Mouse (Mus musculus) 3T3-L1 (cell line): ENCODE measurements around the gene Adam12.
A peak's percentile ranks its signal among the peaks of the same experiment; 100 is the strongest.

ENCODE experiments used
- DNase-seq: peaks from one replicate; pipeline ENCODE4 v3.0.0-alpha.2; 2015; ENCODE audit warnings: low read depth, low spot score

Gene Adam12

DNA sequence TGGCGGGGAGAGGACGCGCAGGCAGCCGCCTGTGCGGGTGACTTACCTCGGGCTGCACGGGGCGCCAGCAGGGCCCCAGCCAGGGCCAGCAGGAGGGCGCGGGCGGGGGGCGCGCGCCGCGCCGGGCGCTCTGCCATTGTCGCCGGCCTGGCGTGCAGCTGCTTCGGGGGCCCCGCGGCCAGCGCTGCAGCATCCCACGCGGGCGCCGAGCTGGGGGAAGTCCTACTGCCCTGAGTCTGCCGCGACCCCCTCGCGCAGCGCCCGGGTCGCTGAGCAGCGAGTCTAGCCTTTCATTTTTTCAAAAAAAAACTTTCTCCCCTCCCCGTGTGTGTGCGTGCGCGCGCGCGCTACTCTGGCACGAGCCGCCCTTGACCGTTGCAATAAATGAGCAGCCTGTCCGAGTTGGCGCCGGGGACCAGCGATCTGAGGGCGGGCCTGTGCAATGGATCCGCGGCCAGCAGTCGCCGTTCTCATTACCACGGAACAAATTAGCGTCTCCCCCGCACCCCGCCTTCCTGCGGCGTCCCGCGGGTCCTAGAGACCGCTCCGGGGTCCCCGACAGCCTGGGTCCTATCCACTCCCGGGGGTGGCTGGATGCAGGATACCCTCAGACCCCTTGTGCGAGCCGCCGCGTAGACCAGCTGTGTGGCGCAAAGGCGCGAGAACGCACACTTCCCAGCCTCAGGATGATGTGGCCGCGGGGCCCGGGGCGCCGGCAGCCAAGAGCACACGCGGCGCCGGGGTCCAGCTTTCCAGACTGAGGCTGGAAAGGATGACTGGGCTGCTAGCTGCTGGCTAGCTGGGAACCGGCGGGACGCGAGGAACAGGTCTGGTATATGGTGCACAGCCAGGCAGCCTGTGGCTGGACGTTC is 7.0 kb downstream of the Adam12 start:
- peak; percentile 48 for DNase-seq

DNA sequence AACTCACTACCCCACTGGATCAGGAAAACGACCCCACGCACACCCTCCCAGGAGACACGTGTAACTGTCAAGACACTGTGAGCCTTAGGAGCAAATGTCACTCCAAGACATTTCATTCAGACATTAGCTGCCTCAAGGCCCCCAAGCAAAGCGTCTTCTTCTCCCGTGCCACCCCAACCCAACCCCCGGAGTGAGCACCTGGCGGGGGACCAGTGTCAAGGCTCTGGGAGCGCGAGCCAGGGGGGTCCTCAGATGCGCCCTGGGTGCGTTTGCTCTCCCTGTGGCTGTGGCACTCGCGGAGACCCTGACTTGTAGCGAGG is 7.6 kb downstream of the Adam12 start:
- DNase-seq: no peak

DNA sequence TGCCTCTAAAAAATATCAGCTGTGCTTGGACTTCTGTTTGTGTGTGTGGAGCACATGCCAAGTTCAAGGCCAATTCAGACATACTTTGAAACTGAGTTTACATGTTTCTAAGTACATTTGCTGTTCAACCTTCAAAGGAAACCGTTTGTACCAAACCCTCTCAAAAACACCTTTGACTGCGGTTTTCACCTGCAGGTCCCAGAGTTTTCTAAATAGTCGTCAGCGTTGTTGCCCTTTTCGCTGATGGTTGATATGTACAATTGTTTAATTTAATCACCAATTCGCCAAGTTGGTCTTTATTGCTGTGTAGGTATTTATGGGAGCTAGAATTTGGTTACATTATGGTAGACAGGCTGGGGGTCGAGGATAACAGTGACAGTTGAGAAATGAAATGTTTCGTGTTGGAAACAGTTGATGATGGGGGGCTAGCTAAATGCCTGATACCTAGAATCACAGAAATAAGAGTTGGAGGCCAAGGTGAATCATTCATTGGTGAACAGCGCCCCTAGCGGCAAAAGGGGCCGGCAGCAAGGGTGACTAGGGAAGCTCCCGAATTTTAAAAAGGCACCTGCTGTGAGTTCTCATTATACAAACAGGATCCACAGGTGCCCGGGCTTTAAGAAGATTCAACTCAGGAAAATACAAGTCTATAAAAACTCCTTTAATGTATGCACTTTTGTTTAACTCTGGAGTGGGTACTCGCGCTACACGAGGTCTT is 8.3 kb downstream of the Adam12 start:
- DNase-seq: peak; percentile 83

DNA sequence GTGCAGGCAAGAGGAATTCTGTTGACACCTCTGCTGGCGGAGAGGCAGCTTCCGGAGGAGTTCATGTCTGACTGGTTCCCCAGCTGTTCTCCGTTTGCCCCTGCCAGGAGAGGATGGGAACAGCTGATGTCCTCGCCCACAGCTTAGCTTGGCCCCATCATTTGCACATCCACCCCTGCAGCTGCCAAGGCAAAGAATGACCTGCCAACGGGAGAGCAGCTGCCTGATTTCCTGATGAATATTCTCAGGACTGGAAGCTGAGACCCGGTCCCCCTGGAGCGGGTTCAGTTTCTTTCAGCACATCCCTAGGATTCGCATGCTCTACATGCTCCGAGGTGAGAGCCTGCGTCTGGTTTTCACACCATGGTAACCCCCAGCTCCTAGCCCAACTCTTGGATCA is 24.0 kb downstream of the Adam12 start:
- no peak for DNase-seq

DNA sequence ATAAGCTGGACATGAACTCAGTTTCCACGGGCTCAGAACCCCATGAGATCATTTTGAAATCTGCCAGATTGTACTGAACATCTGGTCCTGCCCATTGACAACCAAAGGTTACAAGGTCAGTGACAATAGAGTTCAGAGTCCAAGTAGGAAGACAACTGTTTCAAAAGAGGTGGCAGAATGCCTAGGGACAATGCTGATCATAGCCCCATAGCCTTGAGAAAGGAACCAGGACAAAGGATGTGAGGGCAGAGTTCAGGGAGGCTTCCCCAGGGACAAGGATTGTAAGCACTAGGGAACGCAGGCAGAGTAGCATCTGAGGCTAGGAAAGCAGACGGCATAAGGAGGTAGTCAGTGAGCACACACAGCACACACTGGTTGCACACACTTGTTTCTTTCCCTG is 38.9 kb downstream of the Adam12 start:
- DNase-seq: no peak

DNA sequence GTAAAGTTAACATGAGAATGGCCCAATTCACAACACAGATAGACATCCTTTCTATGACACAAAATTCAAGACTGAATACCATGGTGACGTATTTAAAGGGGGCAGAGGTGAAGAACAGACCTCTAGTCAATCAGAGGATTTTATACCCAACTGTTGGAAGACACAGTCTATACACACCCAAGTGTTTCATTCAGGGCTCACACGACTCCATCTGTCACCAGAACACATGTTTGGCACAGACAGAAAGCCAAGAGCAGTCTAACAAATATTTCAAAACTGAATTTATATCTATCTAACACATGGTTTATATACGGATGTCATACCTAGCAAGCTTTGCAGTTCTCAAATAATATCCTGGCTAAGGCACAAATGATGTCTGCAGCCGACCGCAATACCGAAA is 41.8 kb downstream of the Adam12 start:
- DNase-seq: no peak

DNA sequence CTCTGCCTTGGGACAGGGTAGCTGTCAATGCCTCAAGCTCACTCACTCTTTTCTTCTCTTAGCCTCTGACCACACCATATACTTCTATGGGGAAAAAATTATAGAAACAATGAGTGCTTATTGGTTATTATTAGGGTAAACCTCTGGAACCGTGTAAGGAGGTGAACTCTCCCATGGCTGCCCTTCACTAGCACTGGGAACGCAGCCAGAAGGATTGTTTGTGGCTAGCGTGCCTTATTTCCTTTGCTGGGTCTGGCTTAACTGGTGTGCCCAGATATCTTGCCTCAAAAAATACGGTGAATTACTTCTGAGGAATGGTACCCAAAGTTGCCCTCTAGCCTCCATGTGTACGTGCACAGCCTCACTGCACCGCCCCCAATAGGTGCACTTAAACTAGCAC is 43.4 kb downstream of the Adam12 start:
- DNase-seq: peak; percentile 27

DNA sequence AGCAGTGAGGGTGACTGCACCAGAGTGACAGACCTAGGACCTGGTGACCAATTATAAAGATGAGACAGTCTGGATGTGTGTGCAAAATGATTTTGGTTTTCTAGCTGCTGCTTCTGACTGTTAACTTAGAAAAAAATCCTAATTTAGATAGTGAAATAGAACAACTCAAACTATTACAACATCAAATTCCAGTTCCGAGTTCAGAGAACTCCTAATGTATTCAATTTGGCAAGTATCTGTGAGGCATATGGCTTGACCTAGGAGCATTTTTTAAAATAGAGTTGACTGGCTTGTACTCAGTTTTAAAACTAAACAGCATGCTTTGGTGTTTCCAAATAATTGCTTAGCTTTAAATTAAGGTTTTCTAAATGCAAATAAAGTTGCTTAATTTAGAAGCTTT is 44.0 kb downstream of the Adam12 start:
- no peak for DNase-seq

DNA sequence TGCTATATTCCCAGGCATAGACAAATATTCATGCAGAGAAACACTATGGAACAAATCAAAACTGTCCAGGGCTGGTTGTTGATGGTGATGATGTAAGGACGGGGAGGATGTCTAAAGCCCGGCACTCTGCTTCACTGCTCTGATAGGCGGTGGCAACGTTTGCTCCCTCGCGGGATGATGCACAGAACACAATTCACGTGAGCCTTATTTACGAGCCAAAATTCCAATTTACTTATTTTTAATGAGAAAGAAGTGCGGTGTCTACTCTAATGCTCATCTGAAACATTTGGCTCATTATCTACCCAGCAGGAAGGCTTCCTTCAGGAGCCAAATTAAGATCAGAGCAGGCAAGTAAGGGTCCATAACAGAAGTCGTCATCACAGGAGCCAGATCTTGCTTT is 45.4 kb downstream of the Adam12 start:
- DNase-seq: no peak

DNA sequence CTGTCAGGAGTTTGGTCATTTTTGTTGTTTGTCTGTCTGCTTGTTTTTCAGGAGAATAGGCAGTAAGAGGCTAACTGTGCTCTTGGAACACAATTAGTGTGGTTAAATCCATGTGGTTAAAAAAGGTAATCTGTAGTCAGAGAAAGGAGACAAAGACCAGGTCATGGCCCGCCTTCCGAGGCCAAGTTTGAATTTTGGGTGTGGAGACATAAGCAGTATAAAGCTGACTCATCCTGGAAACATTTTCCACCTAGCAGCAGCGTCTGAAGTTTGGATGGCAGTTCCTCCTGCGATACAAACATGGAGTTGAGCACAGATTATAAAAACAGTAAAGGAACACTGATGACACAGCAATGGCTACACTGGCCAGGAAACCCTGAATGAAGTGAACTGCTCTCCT is 46.2 kb downstream of the Adam12 start:
- DNase-seq: peak; percentile 59

DNA sequence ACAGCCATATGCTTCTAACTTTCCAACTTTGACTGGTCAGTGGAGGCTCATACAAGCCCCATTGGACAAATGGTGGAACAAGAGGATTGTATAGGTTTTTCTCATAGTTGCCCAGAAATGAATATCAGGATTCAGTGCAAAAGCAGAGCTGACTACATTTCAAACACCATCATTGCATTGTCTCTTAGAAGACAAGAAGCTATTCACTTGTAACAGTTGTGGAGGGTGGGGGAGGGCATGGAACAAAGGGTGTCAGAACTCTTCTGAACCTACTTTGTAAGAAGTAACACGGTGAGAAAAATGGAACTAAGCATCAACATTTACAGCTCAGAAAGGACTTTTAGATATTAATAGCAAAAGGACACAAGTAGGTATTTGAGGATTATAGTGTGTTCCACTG is 50.2 kb downstream of the Adam12 start:
- DNase-seq: no peak

DNA sequence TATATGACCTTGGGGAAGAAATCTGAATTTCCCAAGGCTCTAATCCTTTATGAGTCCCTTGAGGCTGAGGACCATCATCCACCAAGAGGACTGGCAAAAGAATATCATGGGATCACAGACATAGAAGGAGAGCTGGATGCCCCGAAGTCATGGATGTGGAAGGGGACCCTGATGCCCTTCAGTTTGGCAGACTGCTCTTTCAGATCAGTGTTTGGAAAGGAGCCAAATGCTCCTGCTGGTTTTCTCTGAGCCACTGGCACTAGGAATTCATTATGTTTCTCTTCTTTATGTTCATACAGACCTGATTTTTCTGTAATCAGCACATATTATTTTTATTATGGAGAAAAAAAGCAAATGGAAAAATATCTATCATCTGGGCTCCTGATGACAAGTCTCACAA is 50.9 kb downstream of the Adam12 start:
- no peak for DNase-seq

DNA sequence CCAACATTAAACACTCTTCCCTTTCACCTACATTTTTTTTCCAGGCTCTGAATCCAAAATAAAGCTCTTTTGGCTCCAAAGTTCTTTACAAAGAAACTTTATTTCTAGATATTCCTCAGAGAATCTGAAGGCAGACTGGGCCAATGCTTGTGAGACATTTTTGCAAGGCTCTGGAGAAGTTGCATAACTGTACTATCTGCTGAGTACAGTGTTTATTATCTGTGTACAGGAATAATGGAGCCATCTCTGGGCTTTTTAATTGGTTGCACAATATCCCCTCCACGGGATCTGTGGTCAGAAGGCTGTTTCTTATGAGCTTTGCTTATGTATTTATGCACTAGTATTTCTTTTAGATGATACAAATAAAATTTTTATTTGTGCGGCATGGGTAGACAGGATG is 54.9 kb downstream of the Adam12 start:
- DNase-seq: peak; percentile 7

DNA sequence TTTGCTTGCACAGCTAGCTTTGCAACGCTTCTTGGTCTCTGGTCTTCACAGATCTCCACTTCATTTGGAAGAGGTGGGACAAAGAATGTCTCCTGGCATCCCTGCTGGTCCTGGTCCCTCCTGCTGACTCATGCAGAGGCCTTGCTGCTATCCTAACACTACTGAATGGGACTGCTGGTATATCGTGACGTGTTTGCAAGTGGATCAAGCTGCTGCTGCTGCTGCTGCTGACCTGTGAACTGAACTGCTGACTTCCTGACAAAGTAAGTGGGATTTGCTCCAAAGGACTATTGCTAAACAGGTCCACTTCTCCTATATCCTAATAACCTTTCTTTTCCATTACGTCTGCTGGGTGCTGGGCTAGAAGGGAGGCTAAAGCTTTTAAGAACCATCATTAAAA is 56.7 kb downstream of the Adam12 start:
- DNase-seq: no peak

DNA sequence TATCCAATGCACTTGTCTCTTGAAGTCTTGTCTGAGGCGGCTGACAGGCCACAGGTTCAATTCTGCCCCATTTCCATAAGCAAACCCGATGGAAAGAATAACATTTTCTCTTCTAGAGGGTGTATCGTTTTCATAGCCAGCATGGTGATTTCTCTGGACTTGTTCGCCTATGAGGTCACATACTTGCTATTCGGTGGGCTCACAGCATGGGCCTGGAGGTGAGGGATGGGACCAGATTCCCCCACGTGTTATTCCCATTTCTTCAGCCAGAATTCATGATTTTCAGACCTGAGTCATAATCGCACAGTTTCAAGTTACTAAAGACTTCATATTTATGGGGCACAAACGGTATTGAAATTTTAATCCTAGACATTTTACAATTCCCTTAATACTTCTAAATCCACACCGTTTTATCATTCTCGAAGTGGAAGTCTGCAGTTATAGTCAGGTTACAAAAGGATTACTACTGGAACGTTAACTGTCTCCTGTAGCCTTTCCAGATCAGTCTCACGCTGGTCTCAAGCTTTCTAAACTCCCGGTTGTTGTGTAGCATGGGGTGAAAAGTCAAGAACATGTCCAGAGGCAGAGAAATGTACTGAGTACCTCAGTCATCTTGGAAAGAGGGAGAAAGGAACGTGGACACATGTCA is 58.4 kb downstream of the Adam12 start:
- DNase-seq: no peak

DNA sequence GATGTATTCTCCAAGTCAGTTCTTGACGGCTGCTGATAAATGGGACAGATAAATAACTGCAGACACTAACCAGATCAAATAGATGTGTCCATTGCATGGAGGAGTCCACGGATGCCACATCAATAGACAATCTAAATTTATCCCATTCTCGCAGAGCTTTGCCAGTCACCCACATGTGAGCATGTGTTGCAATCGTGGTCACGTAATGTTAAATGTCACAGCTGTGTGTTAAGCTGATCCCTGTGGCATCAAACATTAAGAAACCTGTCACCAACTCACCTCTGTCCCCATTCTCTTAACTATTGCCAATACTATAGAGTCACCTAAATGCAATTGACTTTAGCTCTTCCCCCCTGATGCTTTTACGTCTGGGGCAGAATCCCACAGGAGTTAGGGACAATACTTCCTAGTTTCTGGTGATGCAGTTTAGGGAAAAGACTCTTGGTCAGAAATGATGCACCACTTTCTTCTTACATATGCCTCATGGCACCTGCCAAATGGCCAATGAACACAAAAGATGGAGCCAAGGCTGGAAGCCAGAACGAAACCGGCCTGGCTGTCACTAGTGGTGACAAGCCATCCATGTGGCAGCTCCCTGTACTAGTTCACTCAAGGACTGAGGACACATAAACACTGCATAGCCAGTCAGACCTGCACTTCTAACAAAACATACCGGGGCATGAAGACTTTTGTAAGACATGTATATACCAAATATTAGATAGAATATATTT is 61.6 kb downstream of the Adam12 start:
- no peak for DNase-seq

DNA sequence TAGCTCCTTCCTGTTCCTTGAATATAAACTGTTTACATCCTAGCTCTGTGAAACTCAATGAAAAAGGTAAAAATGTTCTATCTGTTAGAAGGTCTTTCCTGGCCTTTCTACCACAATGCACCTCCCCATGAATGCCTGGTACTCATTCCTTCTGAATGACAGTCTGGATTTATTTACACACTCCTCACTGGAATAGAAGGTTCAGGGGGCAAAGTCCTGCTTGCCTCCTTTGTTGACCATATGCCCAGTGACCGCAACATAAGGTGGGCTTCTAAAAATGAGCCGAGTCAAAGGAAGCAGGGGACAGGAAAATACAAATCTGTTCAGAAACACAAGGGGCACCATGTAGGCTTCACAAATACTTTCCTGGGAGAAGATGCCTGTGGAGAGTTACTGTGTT is 62.2 kb downstream of the Adam12 start:
- DNase-seq: no peak

DNA sequence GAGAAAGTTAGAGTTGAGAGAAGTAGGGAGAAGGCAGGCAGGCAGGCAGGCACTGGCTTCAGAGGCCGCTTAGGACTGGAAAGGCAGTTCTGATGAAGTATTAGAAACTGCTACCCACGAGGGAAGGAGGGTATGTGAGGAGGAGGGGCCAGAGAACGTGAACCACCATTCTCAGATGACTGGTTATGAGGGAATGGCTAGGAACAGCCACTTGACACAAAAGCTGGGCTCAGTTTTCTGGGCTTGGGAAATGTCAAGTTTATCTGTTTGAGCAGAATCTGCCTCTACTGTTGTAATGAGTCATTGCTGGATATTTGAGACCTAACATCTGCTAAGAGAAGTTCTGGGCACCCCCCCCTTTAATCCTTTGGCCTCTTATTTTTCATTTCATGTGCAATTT is 64.4 kb downstream of the Adam12 start:
- peak; percentile 40 for DNase-seq

DNA sequence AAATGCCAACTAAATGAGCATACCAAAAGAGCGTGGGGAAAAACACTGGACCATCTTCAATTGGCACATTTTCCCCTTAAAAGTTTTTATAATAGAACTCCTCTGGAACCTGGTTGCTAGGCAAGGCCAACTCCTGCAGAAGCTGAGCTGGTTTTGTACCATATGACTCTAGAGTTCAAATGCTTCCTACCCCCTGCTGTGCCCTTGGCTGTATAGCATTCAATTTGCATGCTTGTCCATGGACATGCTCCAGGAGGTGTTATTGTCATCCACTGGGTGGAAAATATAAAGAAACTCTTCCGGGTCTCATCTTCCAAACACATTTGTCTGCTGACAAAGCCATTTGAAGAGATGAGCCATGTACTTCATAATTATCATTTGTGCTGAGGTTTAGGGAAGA is 68.2 kb downstream of the Adam12 start:
- no peak for DNase-seq

DNA sequence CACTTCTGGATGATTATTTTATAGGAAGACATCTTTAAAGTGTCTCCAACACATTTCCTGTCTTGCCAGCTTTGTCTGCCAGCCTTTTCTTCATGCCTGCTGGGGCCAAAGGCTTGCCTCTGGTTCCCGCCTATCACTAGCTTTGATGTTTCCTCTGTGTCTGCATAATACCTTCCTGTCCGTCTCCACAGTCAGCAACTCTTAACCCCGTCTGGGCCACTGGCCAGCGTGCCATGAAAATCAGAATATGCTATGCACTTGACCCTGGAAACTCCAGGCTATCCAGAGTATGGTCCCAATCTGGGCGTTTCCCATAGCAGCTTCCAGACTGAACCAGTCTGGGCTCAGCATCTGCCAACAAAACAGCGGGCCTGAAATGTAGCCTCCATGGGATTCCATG is 69.1 kb downstream of the Adam12 start:
- DNase-seq: no peak

DNA sequence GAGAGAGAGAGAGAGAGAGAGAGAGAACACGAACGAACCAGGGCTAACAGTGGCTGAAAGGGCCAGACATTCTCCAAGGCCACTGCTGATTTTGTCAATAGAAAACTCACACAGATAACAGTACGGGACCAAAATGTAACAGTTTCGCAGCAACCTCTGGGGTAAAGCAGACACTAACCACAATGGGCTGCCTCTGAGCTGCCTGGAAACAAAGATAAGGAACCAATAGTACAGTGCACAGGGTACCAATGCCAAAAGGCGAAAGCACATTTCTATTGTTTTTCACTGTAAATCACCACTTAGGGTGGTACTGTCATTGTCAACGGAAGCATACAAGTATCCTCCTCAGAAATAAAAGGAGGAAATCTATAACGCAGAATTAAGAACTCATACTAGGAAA is 72.3 kb downstream of the Adam12 start:
- DNase-seq: no peak

DNA sequence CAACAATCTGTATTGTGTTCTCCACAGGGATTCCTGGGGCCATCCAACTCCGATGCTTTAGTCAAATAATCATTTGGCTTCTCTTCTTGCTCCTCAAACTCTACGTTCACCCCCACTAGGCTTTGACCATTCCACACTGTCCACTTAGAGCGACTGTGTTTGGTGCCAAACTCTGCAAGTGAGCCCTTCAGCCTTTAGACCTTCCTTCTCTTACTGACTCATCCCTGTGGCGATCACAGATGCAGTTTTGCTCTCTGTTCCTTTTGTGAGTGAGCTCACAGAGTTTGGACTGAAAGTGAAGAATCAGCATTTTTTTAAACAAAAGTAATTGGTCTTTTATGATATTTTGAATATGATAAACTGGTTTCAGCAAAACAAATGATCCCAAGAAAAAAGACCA is 80.6 kb downstream of the Adam12 start:
- DNase-seq: peak; percentile 61
